Mouse (Mus musculus): Measurements from ENCODE around the gene Isoc2a. TPM values are rescaled to one million over a fixed set of nuclear protein-coding genes. Genes with fewer than 3 reads are reported as not detected.
"Not testable (repeated sequence)": the region's sequence is repeated elsewhere in the genome, so short reads cannot be mapped to it uniquely, and the experiment has no call there.

Isoc2a gene
- total RNA-seq, 2 experiments from 2014 or later: 11.3 to 12.6 TPM

GRCm38 (mm10) chr7:4850621-4851314 lies 26.2 kb upstream of the Isoc2a start:
- DNase-seq (ENCODE audit: extremely low spot score in 1 of 2, low spot score in 2 of 2): no peak
- intact Hi-C loops (cut with DNase I): no loop called here
- TF ChIP-seq CTCF (IDR thresholded peaks at IDR 0.05): no peak

GRCm38 (mm10) chr7:4851315-4851688 lies 25.7 kb upstream of the Isoc2a start:
- no peak for DNase-seq (ENCODE audit: extremely low spot score in 1 of 2, low spot score in 2 of 2)
- no peak for TF ChIP-seq CTCF (IDR thresholded peaks at IDR 0.05)
- no peak overlapping the region for H3K27ac ChIP-seq
- intact Hi-C loops (cut with DNase I): no loop called here
- no peak overlapping the region for H3K4me3 ChIP-seq

More at GRCm38 (mm10) chr7:4850621-4851314, 26.2 kb upstream of the Isoc2a start:
- Histone ChIP-seq H3K4me3 (no peak overlapping the region), H3K27ac (no peak overlapping the region)

GRCm38 (mm10) chr7:4853613-4854012 lies 23.3 kb upstream of the Isoc2a start:
- intact Hi-C loops (cut with DNase I): no loop called here
- Histone ChIP-seq H3K4me3 (no peak overlapping the region), H3K27ac (no peak overlapping the region)
- TF ChIP-seq CTCF (IDR thresholded peaks at IDR 0.05): no peak
- DNase-seq (ENCODE audit: extremely low spot score in 1 of 2, low spot score in 2 of 2): no peak

- no peak for DNase-seq (ENCODE audit: extremely low spot score in 1 of 2, low spot score in 2 of 2)
- H3K4me3 ChIP-seq: no peak overlapping the region
- no peak for TF ChIP-seq CTCF (IDR thresholded peaks at IDR 0.05)
Measured at GRCm38 (mm10) chr7:4856508-4856907, 20.4 kb upstream of the Isoc2a start.

GRCm38 (mm10) chr7:4857321-4857720 lies 19.6 kb upstream of the Isoc2a start:
- Histone ChIP-seq H3K4me3 (no peak overlapping the region), H3K27ac (no peak overlapping the region)
- intact Hi-C loops (cut with DNase I): no loop called here
- no peak for DNase-seq (ENCODE audit: extremely low spot score in 1 of 2, low spot score in 2 of 2)
- no peak for TF ChIP-seq CTCF (IDR thresholded peaks at IDR 0.05)

More at GRCm38 (mm10) chr7:4856508-4856907, 20.4 kb upstream of the Isoc2a start:
- intact Hi-C loops (cut with DNase I): no loop called here
- H3K27ac ChIP-seq: no peak overlapping the region

- TF ChIP-seq CTCF (IDR thresholded peaks at IDR 0.05): no peak
Measured at GRCm38 (mm10) chr7:4859418-4859978, 17.5 kb upstream of the Isoc2a start.

GRCm38 (mm10) chr7:4860926-4861325 lies 16.0 kb upstream of the Isoc2a start:
- H3K27ac ChIP-seq; DNase-seq (ENCODE audit: extremely low spot score in 1 of 2, low spot score in 2 of 2); intact Hi-C loops (cut with DNase I); H3K4me3 ChIP-seq: not testable (repeated sequence)

More at GRCm38 (mm10) chr7:4859418-4859978, 17.5 kb upstream of the Isoc2a start:
- Histone ChIP-seq H3K4me3 (no peak overlapping the region), H3K27ac (no peak overlapping the region)
- intact Hi-C loops (cut with DNase I): no loop called here
- DNase-seq (ENCODE audit: extremely low spot score in 1 of 2, low spot score in 2 of 2): no peak

- intact Hi-C loops (cut with DNase I): no loop called here
Measured at GRCm38 (mm10) chr7:4863041-4863440, 13.9 kb upstream of the Isoc2a start.

GRCm38 (mm10) chr7:4863541-4864080 lies 13.3 kb upstream of the Isoc2a start:
- Histone ChIP-seq H3K27ac (no peak overlapping the region), H3K4me3 (no peak overlapping the region)
- TF ChIP-seq CTCF (IDR thresholded peaks at IDR 0.05): no peak
- DNase-seq (ENCODE audit: extremely low spot score in 1 of 2, low spot score in 2 of 2): no peak
- intact Hi-C loops (cut with DNase I): no loop called here

More at GRCm38 (mm10) chr7:4863041-4863440, 13.9 kb upstream of the Isoc2a start:
- Histone ChIP-seq H3K27ac (no peak overlapping the region), H3K4me3 (no peak overlapping the region)
- DNase-seq (ENCODE audit: extremely low spot score in 1 of 2, low spot score in 2 of 2): no peak
- TF ChIP-seq CTCF (IDR thresholded peaks at IDR 0.05): no peak

GRCm38 (mm10) chr7:4864130-4864845 lies 12.7 kb upstream of the Isoc2a start:
- DNase-seq (ENCODE audit: extremely low spot score in 1 of 2, low spot score in 2 of 2): no peak
- no peak overlapping the region for H3K4me3 ChIP-seq
- no peak for TF ChIP-seq CTCF (IDR thresholded peaks at IDR 0.05)
- intact Hi-C loops (cut with DNase I): no loop called here
- no peak overlapping the region for H3K27ac ChIP-seq

- H3K4me3 ChIP-seq: peak overlapping the region; percentile 64
- peak; percentile 64 for TF ChIP-seq CTCF (IDR thresholded peaks at IDR 0.05)
- H3K27ac ChIP-seq: no peak overlapping the region
- intact Hi-C loops (cut with DNase I): no loop called here
- DNase-seq (ENCODE audit: extremely low spot score in 1 of 2, low spot score in 2 of 2): no peak
Measured at GRCm38 (mm10) chr7:4865090-4865489, 11.9 kb upstream of the Isoc2a start.

All from left cerebral cortex, adult 2 months (tissue).